Mouse (Mus musculus) liver, embryonic 15.5 days (tissue): ENCODE data around the gene Coro1b. TPM values are rescaled to one million over a fixed set of nuclear protein-coding genes. Genes with fewer than 3 reads are reported as not detected.

ENCODE experiments used
- polyA plus RNA-seq: library from polyadenylated mRNA; unstranded; fragments of >200 nt; fragmentation: Nextera tagmentation; extraction: Ambion mirVana; gene quantifications from 2 replicates; pipeline ENCODE4 v1.2.1, GENCODE M21; 2015

The Coro1b gene
- polyA plus RNA-seq, 1 experiment from 2014 or later, result 71.8 TPM

Other genes starting within 250 kb of the Coro1b start
- 29.5 and 38.6 TPM in 2 replicates for gene Tcirg1, start 241.5 kb upstream of the Coro1b start, polyA plus RNA-seq
- gene Ndufs8, start 235.8 kb upstream of the Coro1b start, polyA plus RNA-seq, result 168 and 173 TPM in 2 replicates
- 8.7 and 9.4 TPM in 2 replicates for gene Aldh3b1, start 218.8 kb upstream of the Coro1b start, polyA plus RNA-seq
- 32.2 and 36.8 TPM in 2 replicates for gene Unc93b1, start 213.4 kb upstream of the Coro1b start, polyA plus RNA-seq
- gene Aldh3b3, start 190.0 kb upstream of the Coro1b start, polyA plus RNA-seq, result 0.03 TPM in 1 of 2 replicates, not detected in the other
- 0.18 and 0.32 TPM in 2 replicates for gene Aldh3b2, start 176.3 kb upstream of the Coro1b start, polyA plus RNA-seq
- 10.8 and 11.1 TPM in 2 replicates for gene Acy3, start 162.0 kb upstream of the Coro1b start, polyA plus RNA-seq
- 0.21 and 0.33 TPM in 2 replicates for gene Tbx10, start 155.9 kb upstream of the Coro1b start, polyA plus RNA-seq
- gene Nudt8, start 148.0 kb upstream of the Coro1b start, polyA plus RNA-seq, result 13.3 and 13.8 TPM in 2 replicates
- 0.45 and 0.48 TPM in 2 replicates for gene Gm49405, start 148.0 kb upstream of the Coro1b start, polyA plus RNA-seq
- gene Doc2g, start 145.3 kb upstream of the Coro1b start, polyA plus RNA-seq, result 0.38 and 0.78 TPM in 2 replicates
- 152 and 163 TPM in 2 replicates for gene Ndufv1, start 135.8 kb upstream of the Coro1b start, polyA plus RNA-seq
- gene Gstp1, start 110.6 kb upstream of the Coro1b start, polyA plus RNA-seq, result 752 and 794 TPM in 2 replicates
- 7.7 and 8.0 TPM in 2 replicates for gene Gstp2, start 102.6 kb upstream of the Coro1b start, polyA plus RNA-seq
- gene Gstp3, start 89.0 kb upstream of the Coro1b start, polyA plus RNA-seq, result 77.6 and 97.4 TPM in 2 replicates
- 0.29 and 0.38 TPM in 2 replicates for gene Cabp2, start 67.0 kb upstream of the Coro1b start, polyA plus RNA-seq
- gene Cdk2ap2, start 51.4 kb upstream of the Coro1b start, polyA plus RNA-seq, result 115 and 127 TPM in 2 replicates
- gene Pitpnm1, start 48.6 kb upstream of the Coro1b start, polyA plus RNA-seq, result 6.0 and 7.9 TPM in 2 replicates
- 35.8 and 38.3 TPM in 2 replicates for gene Aip, start 22.8 kb upstream of the Coro1b start, polyA plus RNA-seq
- gene Gpr152, start 8.8 kb upstream of the Coro1b start, polyA plus RNA-seq, result not detected in 2 replicates
- gene Cabp4, start 4.6 kb upstream of the Coro1b start, polyA plus RNA-seq, result 0.13 TPM in 2 replicates
- 15.6 and 17.5 TPM in 2 replicates for gene Ptprcap, start 5.0 kb downstream of the Coro1b start, polyA plus RNA-seq
- 32.8 and 34.2 TPM in 2 replicates for gene Rps6kb2, start 14.7 kb downstream of the Coro1b start, polyA plus RNA-seq
- gene Carns1, start 26.9 kb downstream of the Coro1b start, polyA plus RNA-seq, result 0.64 and 0.76 TPM in 2 replicates
- 5.5 and 7.0 TPM in 2 replicates for gene Tbc1d10c, start 42.7 kb downstream of the Coro1b start, polyA plus RNA-seq
- gene Ppp1ca, start 43.4 kb downstream of the Coro1b start, polyA plus RNA-seq, result 414 and 425 TPM in 2 replicates
- 15.6 and 16.5 TPM in 2 replicates for gene Rad9a, start 53.0 kb downstream of the Coro1b start, polyA plus RNA-seq
- gene Clcf1, start 65.6 kb downstream of the Coro1b start, polyA plus RNA-seq, result 0.38 and 0.56 TPM in 2 replicates
- not detected in 2 replicates for gene AC109138.7, start 65.7 kb downstream of the Coro1b start, polyA plus RNA-seq
- 13.1 and 15.0 TPM in 2 replicates for gene Pold4, start 83.3 kb downstream of the Coro1b start, polyA plus RNA-seq
- 2.0 and 2.3 TPM in 2 replicates for gene Ssh3, start 120.6 kb downstream of the Coro1b start, polyA plus RNA-seq
- 0.90 and 1.5 TPM in 2 replicates for gene Ankrd13d, start 134.5 kb downstream of the Coro1b start, polyA plus RNA-seq
- 12.4 and 13.2 TPM in 2 replicates for gene Grk2, start 157.6 kb downstream of the Coro1b start, polyA plus RNA-seq
- gene Kdm2a, start 249.7 kb downstream of the Coro1b start, polyA plus RNA-seq, result 12.9 and 13.1 TPM in 2 replicates